25 mouse cellular contexts compared by ENCODE assay signal in the genomic region with DNA sequence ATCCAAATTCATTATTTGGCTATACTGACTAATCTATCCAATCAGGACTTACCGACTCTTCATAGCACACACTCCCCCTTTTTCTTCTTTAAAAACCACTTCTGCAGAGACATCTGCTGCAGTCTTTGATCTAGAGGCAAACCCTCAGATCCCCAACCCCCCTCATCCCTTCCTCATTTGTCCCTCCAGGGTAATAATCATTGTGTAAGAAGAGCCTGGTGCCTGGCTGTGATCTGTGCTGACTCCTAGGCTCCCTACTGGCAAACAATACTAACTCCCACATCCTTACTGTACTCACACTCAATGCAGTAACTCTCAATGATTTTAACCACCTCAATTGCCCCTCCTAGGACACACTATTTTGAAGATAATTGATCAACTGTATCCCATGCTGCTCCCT.
"Had no signal": no experiment of that assay in that cellular context is flagged by ENCODE, and none has a peak within 500 bp of the region (broad histone marks: within the 10 kb centered on the region; RNA-seq: fewer than 3 reads in every experiment).

No protein-coding gene starts in this region.

- H3K27ac ChIP-seq: heart, embryonic 10.5 days; hindbrain, embryonic 13.5 days; hindbrain, embryonic 15.5 days; hindbrain, postnatal 0 days; kidney, embryonic 15.5 days; kidney, postnatal 0 days; layer of hippocampus, adult 2 months; left cerebral cortex, adult 2 months; limb, embryonic 10.5 days; limb, embryonic 12.5 days; liver, embryonic 12.5 days; liver, embryonic 14.5 days had no signal

- ATAC-seq: hindbrain, postnatal 0 days; intestine, embryonic 16.5 days; liver, embryonic 12.5 days had no signal

- H3K27me3 ChIP-seq: heart, embryonic 12.5 days; hindbrain, embryonic 13.5 days; hindbrain, embryonic 15.5 days; kidney, embryonic 15.5 days; limb, embryonic 12.5 days; liver, embryonic 12.5 days had no signal

- H3K4me1 ChIP-seq: heart, embryonic 10.5 days; heart, embryonic 12.5 days; hindbrain, embryonic 13.5 days; hindbrain, embryonic 15.5 days; kidney, embryonic 15.5 days; limb, embryonic 10.5 days; limb, embryonic 12.5 days; liver, embryonic 12.5 days had no signal

- DNase-seq: gastrocnemius, postnatal 14 days; gastrocnemius, postnatal 36 days; heart, adult 18-20 months; heart, postnatal 10 days; heart, postnatal 4 days; kidney, adult 11 months; kidney, adult 2 months; kidney, adult 9 months; kidney, postnatal 25 days; kidney, postnatal 4 days; liver had no signal

- H3K9me3 ChIP-seq: heart, embryonic 10.5 days; heart, embryonic 12.5 days; hindbrain, embryonic 13.5 days; hindbrain, embryonic 15.5 days; kidney, embryonic 15.5 days; limb, embryonic 10.5 days; limb, embryonic 12.5 days; liver, embryonic 12.5 days had no signal

- H3K4me3 ChIP-seq: heart, embryonic 10.5 days; heart, embryonic 12.5 days; hindbrain, embryonic 13.5 days; hindbrain, embryonic 15.5 days; kidney, embryonic 15.5 days; layer of hippocampus, adult 2 months; left cerebral cortex, adult 2 months; limb, embryonic 10.5 days; limb, embryonic 12.5 days; liver, embryonic 12.5 days had no signal

- H3K36me3 ChIP-seq: heart, embryonic 10.5 days; heart, embryonic 12.5 days; hindbrain, embryonic 13.5 days; hindbrain, embryonic 15.5 days; kidney, embryonic 15.5 days; limb, embryonic 10.5 days; limb, embryonic 12.5 days; liver, embryonic 12.5 days had no signal
